Mouse (Mus musculus) E14TG2a.4 (cell line): Measurements from ENCODE around the gene Ing4.

Experiments
- CTCF ChIP-seq: conservative IDR thresholded peaks from 2 replicates; pipeline ENCODE4 v1.5.1; 2014; ENCODE audit warnings: low read length
- NANOG ChIP-seq: IDR thresholded peaks from 2 replicates; pipeline ENCODE4 v1.6.1; 2014; ENCODE audit warnings: borderline replicate concordance, low read length, mixed read lengths

DNA sequence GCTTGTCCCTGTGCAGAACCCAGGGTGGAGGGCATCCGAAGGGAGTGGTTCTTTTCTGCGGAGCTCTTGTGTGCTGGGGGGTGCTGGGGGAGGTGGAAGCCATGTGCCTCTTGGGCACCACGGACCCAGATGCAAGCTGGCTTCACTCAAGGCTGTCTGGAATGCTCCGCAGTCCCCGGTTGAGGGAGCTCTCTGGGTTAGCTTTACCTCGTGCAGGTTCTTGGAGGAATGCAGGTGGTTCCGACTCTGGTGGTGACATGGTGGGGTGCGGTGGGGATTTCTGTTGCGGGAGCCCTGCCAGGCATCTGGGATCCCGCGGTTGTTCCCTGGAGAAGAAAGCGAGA, 57.8 kb downstream of the Ing4 start:
- TF ChIP-seq CTCF (no peak), NANOG (no peak)
